Mouse (Mus musculus) heart, adult 8-10 months (tissue): ENCODE data around the gene Capn3. TPM values are rescaled to one million over a fixed set of nuclear protein-coding genes. Genes with fewer than 3 reads are reported as not detected.

Source experiments
- DNase-seq: peaks from one replicate; pipeline ENCODE4 v3.0.0; 2022; ENCODE audit warnings: low spot score
- total RNA-seq, 4 experiments: library from RNA; stranded (reverse); gene quantifications; 2 replicates each; pipeline ENCODE4 v1.2.4; 2022

The Capn3 gene
- total RNA-seq: 1 to 10 TPM; 4.2 to 6.8 (median 4.6) TPM

DNA sequence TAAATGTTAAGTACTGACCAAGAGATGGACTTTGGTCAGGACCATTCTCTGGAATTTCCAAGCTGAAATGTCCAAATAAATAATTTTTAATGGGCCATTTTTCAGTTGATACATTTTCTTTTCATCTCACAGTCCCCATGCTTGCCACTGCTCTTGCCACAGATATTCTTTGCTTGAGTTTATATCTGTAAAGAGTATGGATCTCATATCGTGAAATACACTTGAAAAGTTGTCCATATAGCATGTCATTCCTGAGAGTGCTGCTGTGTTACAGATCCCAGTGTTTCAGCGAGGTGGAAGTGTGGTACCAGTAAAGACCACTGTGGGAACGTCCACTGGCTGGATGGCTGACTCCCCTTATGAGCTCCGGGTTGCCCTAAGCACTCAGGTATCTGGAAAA is at the start of gene Capn3:
TSS of gene Capn3 (plus strand) at position 301 of the 400 bp plus-strand sequence.
- DNase-seq: no peak

DNA sequence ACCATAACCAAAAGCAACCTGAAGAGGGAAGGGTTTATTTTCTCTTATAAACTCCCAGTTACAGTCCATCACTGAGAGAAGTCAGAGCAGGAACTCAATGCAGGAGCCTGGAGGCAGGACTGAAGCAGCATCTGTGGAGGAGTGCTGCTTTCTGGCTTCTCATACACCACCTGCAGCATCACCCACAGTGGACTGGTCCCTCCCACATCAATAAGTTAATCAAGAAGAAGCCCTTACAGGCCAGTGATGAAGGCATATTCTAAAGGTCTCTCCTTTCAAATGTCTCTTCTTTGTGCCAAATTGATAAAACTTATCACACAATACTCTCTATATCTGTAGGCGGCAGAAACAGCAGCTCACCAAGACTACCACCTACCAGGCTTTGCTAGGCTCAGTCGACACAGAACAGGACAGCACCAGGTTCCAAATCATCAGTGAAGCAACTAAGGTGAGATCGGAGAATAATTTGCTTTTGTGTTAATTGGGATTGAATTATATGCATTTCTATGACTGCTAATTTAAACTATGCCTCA is 44.7 kb upstream of the Capn3 start:
- no peak for DNase-seq

DNA sequence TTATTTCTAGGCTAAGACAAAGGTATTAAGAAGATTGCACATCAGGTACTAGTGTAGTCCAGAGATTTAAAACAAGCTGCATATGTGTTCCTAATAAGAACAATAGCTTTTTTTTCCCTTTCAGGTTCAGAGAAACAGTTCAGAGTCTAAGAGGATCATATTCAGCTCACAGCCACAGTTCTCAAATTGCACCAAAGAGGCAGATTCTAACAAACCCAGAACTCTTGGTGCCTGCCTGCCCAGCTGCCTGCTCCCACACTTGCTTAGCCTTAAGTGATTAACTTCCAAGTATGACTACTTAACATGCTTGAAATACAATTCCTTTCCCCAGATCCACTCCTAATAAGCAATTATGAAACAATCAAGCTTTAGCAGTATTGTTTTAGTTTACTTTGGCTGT is 41.7 kb upstream of the Capn3 start:
- no peak for DNase-seq

DNA sequence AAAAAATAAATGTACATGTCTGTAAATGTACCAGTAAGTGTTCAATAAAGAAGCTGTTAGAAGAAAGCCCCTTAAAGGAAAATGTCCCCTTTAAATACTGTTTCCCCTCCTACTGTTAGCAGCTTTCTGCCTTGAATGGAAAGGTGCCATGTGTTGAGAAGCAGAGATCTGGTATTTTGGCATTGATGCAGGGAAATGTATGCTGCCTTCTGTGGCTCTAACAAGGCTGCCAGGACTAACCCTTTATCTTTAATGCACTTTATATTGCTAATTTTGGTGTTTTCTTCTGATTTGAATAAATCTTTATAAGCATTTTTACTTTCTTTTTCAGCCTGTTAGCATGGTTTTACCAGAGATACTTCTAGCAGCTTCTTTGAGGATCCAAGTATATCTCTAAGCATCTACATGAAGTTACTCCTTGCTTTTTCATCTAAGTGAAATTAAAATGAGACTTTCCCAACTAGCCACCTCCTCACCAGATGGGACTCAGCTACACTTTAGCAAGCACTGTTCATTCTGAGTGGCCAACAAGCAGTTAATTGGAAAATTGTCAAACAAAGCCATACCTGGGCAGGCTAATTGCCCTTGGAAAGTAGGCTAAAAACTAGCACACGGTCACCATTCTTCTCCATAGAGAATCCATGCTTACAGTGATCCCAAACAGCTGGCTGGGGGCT is 40.9 kb upstream of the Capn3 start:
- DNase-seq: no peak

DNA sequence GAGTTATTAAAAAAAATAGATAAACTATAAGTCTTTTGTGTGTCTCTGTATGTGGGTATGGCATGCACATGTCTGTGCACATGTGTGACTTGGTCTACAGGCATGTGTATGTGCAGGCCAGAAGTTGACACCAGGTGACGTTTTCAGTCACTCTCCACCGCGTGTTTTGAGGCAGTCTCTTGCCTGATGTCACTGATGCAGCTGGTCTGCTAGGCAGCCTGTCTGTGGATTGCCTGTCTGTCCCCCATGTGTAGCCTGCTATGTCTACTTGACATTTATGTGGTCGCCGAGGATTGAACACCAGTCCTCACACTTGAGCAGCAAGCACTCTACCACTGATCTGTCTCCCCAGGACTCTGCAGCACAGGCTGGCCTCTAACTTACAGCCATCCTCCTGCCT is 31.4 kb upstream of the Capn3 start:
- no peak for DNase-seq

DNA sequence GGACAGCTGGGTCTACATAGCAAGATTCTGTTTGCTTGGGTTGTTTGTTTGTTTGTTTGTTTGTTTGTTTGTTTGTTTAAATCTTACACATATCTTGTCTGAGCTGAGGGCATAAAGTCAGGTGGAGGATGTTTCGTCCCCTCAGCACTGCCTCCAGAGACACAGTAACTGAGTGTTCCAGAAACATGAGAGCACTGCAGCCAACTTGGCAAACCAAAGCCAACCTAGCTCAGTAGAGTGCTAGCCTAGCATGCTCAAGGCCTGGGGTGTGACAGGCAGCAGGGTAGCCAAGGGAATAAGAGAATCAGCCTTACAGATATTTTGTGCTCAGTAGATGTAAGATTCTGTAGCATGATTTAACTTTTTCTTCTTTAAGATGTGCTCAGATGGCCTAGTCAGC is 11.3 kb upstream of the Capn3 start:
- no peak for DNase-seq

DNA sequence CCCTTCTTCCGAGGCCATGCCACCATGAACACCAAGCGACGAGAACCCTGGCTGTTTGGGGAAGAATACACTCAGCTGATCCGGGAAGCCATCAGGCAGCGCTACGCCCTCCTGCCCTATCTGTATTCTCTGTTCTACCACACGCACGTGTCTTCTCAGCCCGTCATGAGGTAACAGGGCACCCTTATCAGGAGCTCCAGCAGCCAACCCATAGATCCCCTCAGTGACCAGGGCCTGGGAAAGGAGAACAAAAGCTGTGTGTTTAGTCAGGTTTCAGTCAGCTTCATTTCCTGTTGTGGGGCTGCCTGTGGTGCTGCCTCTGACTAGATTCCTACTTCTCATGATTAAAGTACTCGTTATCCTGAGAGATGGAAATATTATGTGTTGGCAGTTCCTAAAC is 9.4 kb upstream of the Capn3 start:
- no peak for DNase-seq

DNA sequence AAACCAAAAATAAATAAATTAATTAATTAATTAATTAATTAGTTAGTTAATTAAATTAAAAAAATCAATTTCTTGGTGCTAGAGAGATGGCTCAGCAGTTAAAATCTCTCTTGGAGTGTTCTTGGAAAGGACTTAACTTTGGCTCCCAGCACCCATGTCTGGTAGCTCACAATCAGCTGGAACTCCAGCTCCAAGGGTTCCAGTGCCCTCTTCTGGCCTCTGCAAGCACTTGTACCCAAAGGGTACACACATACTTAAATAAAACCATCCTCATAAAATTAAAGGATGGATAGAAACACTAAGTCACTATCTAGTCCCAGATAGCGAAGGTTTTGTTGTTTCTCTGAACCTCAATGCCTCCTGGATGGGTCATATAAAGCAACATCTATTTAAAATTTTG is 8.5 kb upstream of the Capn3 start:
- DNase-seq: no peak

DNA sequence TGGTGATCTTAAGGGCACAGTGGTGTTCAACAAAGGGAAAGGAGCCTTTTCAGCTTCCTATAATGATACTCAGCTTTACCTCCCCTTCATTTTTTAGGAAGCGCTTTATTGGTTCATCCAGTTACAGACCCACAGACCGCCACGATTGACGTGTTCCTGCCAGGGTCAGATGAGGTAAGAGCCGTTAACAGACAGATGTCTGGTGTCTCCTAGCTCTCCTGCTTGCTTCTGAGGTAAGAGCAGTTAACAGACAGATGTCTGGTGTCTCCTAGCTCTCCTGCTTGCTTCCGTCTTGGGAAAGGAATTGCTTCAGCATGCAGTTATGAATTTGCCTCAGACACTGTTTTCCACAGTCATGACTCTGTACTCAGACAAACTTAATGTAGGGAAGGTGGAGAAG is 5.1 kb upstream of the Capn3 start:
- DNase-seq: no peak

DNA sequence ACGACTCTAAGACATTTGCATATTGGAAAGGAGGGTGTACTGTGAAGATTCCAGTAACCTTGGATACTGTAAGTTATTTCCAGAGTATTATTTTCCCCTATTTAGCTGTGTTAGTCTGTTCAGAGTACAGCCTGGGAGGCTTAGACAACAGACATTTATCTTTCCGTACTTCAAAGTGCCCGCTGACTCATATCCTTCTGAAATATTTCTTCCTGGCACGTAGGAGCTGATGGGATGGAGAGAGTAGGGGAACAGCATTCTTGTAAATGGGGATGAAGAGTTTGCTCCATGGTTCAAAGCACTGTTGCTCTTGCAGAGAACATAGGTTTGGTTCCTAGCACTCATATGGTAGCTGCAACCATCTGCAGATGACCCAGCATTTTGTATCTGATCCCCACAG is 3.2 kb upstream of the Capn3 start:
- DNase-seq: no peak

DNA sequence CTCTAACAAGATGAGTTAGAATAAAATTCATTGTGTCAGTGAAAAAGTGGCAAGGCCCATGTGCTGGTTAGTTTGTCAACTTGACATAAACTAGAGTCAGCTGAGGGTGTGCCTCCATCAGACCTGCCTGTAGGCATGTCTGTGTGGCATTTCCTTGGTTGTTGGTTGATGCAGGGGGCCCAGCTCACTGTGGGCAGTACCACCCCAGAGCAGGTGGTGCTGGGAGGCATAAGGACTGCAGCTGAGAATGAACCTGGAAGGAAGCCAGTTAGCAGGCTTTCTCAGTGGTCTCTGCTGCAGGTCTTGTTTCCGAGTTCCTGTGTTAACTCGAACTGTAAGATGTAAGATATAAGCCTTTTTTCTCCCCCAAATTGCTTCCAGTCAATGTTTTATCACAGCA is 832 bp upstream of the Capn3 start:
- DNase-seq: no peak

DNA sequence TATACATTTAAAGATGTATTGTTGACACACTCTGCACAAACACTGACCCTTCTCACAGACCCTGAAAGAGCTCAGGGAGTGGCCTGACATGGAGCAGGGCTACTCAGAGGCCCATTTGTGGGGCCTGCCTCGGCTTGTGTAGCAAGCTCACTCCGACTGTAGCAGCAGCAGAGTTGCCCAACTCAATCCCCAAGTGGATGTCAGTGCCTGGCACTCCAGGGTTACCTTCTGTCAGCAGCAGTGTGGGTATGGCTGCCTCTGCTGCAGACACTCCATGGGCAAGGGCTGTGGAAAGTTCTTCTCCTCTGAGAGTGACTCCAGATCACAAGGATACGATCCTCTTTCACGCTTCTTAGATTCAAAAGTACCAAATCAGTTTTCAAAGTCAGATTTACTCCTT is 4.4 kb downstream of the Capn3 start:
- DNase-seq: no peak

DNA sequence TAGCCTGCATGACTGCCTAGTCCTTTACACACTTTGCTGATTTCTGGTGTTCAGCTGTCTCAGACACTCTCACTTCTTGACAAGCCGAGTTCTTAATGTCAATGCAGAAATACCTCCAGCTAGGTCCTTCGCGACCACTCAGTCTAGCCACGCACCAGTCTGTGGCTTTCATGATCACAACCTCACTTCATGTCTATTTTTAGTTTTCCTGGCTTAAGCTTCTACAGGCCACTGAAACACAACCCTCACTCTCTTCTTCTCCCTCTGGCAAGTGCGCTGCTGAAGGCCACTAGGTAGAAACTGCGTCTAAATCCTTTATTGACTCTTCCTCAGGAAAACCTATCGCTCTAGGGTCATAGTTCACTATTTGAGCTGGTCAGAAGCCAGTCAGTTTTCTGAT is 7.5 kb downstream of the Capn3 start:
- DNase-seq: no peak

DNA sequence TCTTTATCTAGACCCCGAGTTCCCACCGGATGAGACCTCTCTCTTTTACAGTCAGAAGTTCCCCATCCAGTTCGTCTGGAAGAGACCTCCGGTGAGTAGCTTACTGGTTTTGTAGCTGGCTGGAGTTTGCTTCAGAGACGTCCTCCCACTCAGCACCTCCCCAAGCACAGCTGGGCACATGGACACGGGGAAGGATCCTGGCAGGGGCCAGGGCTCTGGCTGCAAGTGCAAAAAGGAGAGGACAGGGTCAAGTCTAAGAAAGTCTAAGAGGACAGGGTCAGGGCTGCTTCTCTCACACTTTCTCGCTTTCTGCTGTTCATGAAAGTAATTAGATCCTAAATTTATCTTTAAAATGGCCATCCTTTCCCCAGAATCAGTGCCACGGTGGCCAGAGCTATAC is 8.3 kb downstream of the Capn3 start:
- DNase-seq: no peak

DNA sequence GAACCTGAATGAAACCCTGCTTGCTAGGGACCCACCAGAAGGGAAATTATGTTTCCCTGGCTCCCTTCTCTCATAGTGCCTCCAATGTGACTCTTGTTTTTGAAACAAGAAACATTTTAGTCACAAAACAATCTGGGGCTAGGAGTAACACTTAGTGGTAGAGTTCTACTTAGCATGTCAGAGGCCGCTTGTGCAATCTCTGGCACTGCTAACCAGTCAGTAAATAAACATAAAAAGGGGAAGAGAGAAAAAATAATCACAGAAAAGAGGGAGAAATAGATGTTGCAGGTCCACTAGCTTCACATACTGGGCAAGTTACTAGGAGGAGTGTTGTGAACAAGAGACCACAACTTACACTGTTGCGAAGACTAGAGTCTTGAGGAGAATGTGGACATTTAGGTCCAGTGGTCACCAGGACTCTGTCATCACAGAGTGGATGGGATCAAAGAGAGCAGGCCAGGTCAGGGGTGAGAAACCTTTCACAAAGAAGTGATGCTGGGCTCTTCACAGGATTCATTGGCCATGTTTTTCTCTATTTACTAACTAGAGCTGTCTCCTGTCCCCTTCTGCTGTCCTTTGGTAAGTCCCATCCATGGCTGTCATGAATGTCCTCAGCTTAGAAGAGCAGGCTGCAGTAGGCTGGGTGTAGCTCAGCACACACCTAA is 9.0 kb downstream of the Capn3 start:
- no peak for DNase-seq

DNA sequence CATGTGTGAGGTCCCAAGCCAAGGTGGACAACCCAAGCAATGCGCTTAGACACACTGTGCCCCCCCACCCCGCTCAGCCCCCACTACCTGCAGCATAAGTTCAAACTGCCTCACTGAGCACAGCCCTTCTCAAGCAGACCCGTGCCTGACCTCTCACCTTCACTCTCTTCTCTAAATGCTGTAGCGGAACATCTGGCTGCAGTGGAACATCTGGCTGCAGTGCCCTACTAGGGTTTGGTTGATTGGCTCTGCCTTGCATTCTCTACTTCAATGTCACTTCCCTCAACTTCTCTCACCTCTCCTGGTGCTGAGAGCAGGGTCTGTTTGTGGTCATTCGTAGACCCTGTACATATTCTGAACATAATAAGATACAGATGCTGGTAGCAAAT is 9.6 kb downstream of the Capn3 start:
- no peak for DNase-seq

DNA sequence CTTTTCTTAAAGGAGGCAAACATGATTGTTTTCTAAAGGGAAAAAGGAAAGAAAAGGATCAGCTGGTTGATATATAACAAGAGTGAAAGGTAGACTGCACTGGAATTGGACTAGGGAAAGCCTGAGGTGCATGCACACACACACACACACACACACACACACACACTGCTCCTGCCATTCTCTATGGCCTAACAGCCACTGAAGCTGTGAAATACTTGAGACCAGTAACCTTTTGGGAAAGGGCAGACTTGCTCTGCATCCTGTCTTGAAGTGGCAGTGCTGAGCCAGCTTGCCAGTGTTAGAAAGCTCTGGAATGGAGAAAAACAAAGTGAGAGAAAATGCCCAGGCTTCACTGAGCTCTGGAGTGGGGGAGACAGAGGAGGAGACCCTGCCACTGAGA is 12.2 kb downstream of the Capn3 start:
- DNase-seq: no peak

DNA sequence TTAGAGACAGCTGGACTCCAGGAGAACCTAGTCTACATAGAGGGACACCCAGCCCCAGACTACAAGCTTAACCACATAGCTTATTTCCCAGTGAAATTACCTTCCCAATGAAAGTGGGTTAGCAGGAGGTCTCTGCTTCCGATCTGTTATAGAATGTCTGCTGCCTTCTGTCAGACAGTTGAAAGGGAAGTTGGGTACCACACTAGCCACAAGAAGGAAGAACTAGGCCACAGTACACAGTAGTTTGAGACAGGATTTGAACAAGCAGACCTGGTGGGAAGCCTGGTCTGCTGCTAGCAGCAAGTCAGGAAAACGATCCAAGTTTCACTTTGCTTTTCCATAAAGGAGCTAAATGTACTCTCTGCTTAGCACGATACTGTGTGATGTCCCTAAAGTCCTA is 13.4 kb downstream of the Capn3 start:
- DNase-seq: no peak

DNA sequence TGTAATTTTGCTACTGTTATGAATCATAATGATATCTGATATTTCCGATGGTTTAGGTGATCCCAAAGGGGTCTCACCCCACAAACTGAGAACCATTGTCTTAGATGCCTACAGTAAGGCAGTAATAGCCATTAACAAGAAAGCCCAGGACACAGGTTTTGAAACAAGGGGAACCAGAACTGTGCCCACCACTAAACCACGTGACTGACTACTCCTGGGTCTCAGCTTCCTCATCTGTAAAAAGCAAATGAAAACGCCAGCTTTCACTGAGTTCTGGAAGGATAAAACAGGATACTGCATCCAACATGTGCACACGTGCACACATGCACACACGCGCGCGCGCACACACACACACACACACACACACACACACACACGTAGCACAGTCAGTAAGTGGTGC is 13.9 kb downstream of the Capn3 start:
- no peak for DNase-seq

DNA sequence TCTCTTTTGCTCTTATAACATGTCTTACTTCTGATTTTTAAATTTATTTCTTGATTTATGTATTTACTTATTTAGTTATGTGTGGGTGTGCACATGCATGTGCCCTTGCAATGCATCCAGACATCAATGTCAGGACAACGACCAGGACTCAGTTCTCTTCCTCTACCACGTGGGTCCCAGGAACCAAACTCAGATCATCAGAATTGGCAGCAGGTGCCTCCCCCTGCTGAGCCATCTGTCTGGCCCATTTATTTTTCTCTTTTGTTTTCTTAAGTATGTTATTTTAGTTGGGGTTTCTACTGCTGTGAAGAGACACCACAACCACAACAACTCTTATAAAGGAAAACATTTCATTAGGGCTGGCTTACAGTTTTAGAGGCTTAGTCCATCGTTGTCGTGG is 15.0 kb downstream of the Capn3 start:
- no peak for DNase-seq

DNA sequence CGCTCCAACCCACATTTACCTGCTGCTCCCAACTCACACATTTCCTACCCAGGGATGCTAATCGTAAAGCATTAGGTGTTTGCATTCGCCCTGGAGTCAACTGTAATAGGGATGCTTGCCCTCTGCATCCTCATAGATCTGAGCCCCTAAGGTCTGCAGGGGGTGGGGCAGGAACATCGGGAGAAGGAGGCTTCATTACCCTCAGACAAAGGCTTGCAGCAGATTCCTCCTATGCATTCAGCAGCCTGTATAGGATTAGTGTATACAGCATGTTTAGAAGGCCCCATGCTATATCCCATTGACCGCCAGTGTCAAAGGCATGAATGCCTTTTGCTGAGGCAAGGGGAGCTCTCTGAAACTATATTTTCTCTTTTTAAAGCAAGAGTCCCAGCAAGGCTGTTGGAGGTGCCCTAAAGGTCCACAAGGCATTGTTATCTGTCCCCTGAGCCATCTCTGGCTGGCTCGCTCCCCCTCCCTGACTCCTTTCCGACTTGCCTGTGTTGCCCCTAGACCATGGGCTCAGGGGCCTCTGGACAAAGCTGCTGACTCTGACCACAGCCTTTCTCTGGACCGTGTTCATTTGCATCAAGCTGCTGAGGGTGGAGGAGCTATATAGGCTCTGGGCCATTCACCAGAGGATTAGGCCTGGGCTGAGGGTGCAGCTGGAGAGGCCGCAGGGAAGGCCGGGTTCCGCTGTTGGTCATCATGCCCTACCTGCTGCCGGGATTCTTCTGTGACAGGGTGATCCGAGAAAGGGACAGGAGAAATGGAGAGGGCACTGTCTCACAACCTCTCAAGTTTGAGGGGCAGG is 20.7 kb downstream of the Capn3 start:
- no peak for DNase-seq

DNA sequence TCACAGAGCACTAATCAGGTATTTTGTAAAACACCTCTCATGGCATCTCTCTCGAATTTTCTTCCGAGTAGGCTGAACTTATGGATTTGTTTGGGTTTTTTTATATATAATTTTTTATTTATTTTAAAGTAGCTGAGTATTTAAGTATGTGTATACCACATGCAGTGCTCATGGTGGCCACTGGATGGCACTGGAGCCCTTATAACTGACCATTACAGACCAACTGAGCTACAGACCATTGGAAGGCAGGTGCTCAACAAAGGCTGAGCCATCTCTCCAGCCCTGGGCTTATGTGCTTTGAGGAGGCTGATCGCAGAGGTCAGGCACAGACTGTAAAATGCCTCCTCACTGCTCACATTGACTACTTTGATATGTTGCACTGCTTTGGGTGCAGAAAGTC is 22.8 kb downstream of the Capn3 start:
- peak; percentile 61 for DNase-seq

DNA sequence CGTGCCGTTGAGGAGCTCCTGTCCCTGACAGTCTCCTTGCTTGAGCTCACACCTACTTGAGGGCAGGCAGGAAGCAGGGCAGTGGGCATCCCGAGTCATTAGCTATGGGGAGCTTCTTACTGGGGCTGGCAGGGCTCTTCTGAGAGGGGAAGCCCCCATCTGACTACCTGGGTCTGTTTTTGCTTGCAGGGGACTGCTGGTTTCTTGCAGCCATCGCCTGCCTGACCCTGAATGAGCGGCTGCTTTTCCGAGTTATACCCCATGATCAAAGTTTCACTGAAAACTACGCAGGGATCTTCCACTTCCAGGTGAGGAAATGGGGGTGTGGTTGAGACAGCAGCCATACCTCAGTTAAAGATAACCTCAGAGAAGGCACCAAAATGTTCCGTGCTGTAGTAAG is 26.1 kb downstream of the Capn3 start:
- DNase-seq: no peak
